Mouse (Mus musculus): ENCODE data around the gene Tgoln1. TPM values are rescaled to one million over a fixed set of nuclear protein-coding genes. Genes with fewer than 3 reads are reported as not detected.
A peak's percentile ranks its signal among the peaks of the same experiment; 100 is the strongest.

Tgoln1 gene
- total RNA-seq, 2 experiments from 2014 or later = 48.4 to 50.9 TPM

GRCm38 (mm10) chr6:72600216-72600615 is 16.6 kb downstream of the Tgoln1 start:
- intact Hi-C loops (cut with DNase I) = no loop called here
- no peak for DNase-seq (ENCODE audit: extremely low spot score in 1 of 2, low spot score in 2 of 2)

DNA sequence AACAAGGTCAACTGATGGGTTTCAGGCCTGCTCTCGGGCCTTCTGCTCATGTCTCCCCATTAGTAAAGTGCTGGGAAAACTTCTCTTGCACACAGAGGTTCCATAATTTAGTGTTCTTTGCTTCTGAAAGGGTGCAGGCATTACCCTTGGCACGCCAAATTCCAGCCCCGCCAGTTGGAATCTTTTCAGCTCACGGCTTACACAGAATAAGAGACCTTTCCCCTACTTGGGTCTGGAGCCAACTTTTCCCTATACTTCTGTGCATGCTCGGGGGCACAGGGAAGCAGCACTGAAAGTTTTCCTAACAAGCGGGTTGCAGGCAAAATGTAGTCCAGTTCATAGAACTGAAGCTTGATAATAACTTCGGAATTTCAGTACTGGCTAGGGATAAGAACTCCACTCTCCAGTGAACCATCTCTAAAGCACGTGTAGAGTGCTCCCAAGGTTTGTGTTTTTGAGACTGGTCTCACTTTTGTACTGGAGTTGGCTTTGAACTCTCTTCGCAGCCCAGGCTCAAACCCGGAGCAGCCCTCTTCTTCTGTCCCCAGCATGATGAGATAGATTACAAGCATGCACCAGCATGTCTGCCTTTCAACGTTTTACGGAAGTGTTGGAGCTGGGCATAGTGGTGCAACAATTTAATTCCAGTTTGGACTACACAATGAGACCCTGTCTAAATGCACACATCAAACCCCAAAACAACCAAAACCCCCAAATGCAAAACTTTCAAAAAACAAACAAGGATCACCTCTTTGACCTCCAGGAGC is 17.8 kb downstream of the Tgoln1 start:
- intact Hi-C loops (cut with DNase I) = no loop called here
- DNase-seq (ENCODE audit: extremely low spot score in 1 of 2, low spot score in 2 of 2) = peak; percentile 28 to 62

- intact Hi-C loops (cut with DNase I) = no loop called here
These were observed 18.6 kb downstream of the Tgoln1 start, which contains the start of the genes Elmod3 and Retsat for GRCm38 (mm10) chr6:72597956-72598753. Elmod3 (minus strand) TSS chr6:72598413. Retsat (plus strand) TSS chr6:72598475.

DNA sequence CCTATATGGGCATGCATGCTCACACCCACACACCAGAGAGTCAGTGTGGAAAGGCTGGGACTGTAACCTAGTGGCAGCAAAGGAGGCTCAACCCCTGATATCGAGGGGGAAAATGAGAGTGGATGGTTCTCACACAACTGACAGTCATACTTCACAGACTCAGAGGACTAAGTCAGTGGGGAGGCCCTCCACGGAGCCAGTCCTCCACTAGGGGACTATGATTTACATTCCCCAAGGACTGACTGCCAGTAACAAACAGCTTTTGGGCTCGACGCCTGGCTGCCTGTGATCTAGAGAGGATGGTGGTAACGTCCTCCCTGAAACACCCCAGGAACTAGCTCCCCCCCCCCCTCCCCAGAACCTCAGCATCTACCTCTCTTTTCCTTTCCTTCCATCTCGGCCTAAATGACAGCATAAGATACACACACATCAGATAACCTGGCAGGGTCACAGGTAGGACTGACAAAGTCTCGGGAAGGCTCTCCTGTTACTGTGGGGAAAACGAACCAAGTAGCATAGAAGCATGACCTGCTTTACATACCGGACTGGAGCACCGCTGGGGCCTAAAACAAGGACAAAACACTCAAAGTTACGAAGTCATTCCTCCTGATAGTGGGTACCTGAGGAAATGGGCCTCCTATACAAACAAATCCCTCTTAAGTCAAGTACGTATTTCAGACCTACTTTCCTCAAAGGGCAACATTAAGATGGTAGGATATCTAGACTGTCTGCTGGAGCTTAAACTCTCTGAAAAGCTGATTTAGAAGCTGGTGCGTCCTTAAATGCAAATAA is 19.5 kb downstream of the Tgoln1 start:
- intact Hi-C loops (cut with DNase I) = no loop called here
- peak in 1 of 2 experiments; percentile 45 for DNase-seq (ENCODE audit: extremely low spot score in 1 of 2, low spot score in 2 of 2)

More at GRCm38 (mm10) chr6:72597956-72598753, 18.6 kb downstream of the Tgoln1 start, which contains the start of the genes Elmod3 and Retsat:
- peak; percentile 94 for DNase-seq (ENCODE audit: extremely low spot score in 1 of 2, low spot score in 2 of 2)

- DNase-seq (ENCODE audit: extremely low spot score in 1 of 2, low spot score in 2 of 2) = no peak
- intact Hi-C loops (cut with DNase I) = no loop called here
These were observed 22.9 kb downstream of the Tgoln1 start for GRCm38 (mm10) chr6:72593914-72594313.

DNA sequence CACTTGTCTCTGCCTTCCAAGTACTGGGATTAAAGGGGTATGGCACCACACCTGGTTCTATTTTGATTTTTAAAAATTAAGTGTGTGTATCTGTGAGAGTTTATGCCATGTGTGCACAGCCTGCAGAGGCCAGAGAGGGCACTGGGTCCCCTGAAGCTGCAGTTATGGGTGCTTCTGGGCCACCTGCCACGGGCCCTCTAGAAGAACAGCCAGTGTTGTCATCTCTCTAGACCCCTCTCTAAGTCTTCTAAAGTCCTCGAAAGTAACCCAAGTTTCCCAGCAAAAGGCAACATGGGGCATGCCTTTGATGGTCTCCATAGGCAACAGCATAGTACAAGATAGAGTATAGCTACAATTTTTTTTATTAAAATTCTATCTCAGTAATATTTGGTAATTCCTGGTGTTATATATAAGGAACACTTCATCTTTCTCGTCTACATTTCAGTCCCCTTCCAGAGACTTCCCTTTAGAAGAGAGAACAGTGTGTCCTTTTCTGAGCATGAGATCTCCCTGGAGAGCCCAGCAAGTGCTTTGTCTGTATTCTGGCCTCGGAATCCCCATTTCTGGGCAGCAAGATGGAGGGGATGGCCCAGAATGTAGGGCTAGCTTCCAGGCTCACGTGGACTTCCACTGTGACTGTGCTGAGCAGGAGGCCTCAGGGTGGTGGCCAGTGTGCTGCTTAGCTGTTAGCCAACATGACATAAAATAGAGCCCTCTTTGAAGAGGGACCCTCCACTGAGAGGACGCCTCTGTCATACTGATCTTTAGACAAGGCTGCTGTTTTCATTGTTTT is 23.6 kb downstream of the Tgoln1 start:
- no peak for DNase-seq (ENCODE audit: extremely low spot score in 1 of 2, low spot score in 2 of 2)

GRCm38 (mm10) chr6:72590111-72590510 is 26.7 kb downstream of the Tgoln1 start:
- intact Hi-C loops (cut with DNase I) = no loop called here
- no peak for DNase-seq (ENCODE audit: extremely low spot score in 1 of 2, low spot score in 2 of 2)

More for the DNA sequence above, 23.6 kb downstream of the Tgoln1 start:
- intact Hi-C loops (cut with DNase I) = no loop called here

DNA sequence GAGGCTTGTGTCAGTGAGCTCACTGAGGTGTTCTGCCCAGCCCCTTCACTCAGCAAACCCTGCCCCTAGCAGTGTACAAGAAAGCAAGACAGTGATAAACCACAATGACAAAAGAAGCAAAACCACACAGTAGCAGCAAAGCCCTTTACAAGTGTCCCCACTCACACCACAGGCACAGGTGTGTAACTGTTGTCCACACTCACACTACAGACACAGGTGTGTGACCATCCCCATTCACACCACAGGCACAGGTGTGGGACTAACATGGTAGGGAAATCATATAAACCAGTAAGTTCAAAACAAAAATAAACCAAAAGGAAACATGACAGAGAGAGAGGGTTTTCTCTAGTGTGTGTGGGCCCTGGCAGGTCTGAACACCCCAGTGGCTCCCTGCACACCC is 28.5 kb downstream of the Tgoln1 start:
- intact Hi-C loops (cut with DNase I) = no loop called here
- DNase-seq (ENCODE audit: extremely low spot score in 1 of 2, low spot score in 2 of 2) = no peak

- intact Hi-C loops (cut with DNase I) = no loop called here
- no peak for DNase-seq (ENCODE audit: extremely low spot score in 1 of 2, low spot score in 2 of 2)
These were observed 30.1 kb downstream of the Tgoln1 start for GRCm38 (mm10) chr6:72586701-72587100.

DNA sequence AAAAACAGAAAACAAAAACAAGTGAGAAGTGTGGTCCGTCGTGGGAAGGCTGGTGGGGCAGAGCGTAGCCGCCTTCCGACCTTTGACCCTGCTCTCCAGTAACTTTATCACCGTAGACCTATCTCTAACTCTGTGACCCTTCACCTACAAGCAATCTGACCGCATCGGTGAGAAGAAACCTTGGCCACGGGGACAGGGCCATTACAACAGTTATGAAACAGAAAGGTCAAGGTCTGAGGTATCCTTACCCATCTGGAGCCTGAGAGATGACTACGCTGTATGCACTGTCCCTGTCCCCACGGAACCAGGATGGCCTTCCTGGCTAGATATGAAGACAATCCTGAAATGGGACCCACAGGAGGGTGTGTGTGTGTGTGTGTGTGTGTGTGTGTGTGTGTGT is 32.6 kb downstream of the Tgoln1 start:
- intact Hi-C loops (cut with DNase I) = no loop called here

DNA sequence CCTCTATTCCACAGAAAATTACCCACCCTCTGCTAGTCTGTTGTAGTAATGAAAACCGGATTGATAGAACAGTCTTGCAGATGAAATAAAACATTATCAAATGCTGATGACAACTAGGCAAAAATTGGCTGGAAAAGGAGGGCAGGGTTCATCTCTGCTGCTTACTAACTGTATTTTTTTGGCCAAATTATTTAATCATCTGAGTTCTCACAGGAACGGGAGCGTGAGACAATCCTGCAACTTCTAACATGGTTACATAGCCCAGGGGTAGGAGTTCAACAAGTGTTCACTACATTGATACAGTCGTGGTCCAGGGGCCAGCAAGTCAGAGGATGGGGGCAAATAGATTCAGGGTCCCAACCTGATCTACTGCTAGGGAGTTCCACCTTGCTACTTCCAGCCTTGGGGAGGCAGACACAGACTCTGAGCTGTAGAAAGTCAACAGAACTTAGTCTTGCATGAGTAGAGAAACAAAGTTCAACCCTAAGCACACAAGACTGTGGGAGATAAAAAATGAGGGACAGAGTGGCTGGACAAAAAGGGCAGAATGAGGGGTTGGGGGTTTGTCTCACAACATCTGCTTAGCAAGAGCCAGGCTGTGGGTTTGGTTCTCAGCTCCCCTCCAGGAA is 33.5 kb downstream of the Tgoln1 start:
- intact Hi-C loops (cut with DNase I) = no loop called here
- DNase-seq (ENCODE audit: extremely low spot score in 1 of 2, low spot score in 2 of 2) = no peak

More for the DNA sequence above, 32.6 kb downstream of the Tgoln1 start:
- no peak for DNase-seq (ENCODE audit: extremely low spot score in 1 of 2, low spot score in 2 of 2)

DNA sequence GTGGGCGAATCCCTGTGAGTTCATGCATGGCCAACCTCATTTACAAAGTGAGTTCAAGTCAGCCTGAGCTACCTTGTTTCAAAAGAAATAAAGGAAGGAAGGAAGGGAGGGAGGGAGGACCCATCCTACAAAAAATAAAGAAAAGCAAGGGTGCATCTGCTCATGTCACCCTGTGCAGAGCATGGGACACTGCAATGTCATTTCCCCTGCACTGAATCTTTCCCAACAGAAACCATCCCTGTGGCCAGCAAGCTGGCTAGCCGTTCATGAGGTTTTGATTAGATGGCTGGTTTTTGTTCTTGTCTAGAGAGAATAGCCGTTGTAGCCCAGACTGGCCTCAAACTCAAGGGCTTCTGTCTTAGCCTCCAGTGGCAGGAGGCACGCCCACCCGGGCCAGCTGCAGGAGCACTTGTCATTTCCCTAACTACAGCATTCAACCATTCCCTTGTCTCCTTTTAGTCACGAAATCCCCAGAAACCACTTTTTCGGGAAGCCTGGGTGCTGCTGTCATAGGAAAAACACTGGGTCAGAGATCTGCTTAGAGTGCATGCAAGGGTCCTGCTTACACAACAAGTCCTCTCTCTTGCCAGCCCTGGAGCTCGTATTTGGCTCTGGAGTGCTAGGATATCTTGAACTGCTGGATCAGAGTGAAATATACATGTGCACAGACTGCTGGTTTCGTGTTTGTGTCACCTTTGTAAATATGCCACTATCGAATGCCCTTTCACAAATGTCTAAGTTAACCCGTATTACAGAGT is 35.0 kb downstream of the Tgoln1 start:
- intact Hi-C loops (cut with DNase I) = no loop called here
- no peak for DNase-seq (ENCODE audit: extremely low spot score in 1 of 2, low spot score in 2 of 2)

DNA sequence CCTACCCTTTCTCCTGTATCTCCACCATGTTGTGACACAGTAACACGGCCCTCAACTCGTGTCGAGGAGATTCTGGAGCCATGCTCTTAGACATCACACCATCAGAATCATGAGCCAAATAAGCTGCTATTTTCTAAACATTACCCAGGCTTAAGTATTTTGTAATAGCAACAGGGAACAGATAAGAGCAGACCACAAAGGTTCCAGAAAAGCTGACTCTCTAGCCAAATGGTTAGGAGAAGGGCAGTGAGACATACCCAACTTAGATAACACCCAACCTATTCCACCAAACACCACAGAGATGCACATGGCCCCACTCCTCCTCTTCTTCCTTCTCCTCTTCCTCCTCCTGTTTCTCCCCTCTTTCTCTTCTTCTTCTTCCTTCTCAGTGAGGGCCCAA is 40.8 kb downstream of the Tgoln1 start:
- intact Hi-C loops (cut with DNase I) = no loop called here
- no peak for DNase-seq (ENCODE audit: extremely low spot score in 1 of 2, low spot score in 2 of 2)

- DNase-seq (ENCODE audit: extremely low spot score in 1 of 2, low spot score in 2 of 2) = no peak
- intact Hi-C loops (cut with DNase I) = no loop called here
These were observed 45.0 kb downstream of the Tgoln1 start for GRCm38 (mm10) chr6:72571826-72572225.

DNA sequence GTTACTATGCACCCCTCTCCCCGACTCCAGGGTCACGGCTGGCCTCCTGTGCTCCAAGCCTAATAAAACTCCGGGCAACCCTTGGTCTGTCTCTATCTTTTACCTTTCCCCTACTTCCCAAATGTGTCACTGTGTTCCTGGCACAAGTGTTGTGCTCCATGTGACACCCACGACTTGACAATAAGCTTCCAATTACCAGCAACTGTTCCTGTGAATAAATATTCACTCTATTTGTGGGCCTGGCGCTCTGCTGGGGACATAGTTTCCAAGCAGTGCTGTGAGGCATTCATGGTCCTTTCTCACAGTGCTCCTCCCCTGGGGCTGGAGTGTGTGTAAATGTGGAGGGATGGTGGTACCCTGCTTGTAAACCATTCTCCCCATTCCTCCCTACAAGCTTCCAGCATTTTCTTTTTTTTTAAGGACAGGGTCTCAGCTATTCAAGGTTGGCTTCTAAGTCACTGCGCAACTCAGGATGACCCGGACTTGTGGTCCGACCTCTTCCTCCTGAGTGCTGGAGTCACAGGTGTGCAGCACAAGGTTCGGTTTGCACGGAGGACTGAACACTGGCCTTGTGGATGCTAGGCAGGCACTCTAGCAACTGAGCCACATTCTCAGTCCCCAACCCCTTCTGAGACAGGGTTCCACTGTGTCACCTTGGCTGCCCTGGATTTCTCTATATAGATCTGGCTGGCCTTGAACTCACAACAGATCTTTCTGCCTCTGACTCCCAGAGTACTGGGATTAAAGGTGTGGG is 46.0 kb downstream of the Tgoln1 start:
- intact Hi-C loops (cut with DNase I) = no loop called here
- no peak for DNase-seq (ENCODE audit: extremely low spot score in 1 of 2, low spot score in 2 of 2)

DNA sequence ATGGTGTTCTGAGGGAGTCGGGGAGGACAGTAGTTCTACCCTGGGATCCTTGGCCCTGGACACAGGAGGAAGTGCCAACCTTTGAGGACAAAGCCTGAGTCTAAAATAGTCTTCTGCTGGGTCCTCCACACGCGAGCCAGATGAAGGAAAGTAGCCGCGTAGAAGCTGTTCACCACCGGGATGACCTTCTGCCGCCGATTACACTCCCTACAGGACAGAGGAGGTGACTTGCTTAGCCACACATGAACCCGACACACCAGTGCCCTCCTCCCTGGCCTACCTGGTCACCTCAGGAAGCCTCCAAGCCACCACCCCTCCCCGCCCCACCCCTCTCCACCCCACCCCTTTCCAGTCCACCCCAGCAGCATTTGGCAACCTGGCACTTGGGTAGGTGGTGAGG is 48.1 kb downstream of the Tgoln1 start:
- intact Hi-C loops (cut with DNase I) = loop anchor here (5.0 kb wide), 1 partner anchor 36 kb away; no protein-coding TSS in a partner anchor
- DNase-seq (ENCODE audit: extremely low spot score in 1 of 2, low spot score in 2 of 2) = no peak
